Mouse (Mus musculus): ENCODE data around the gene 9130230L23Rik. TPM values are rescaled to one million over a fixed set of nuclear protein-coding genes. Genes with fewer than 3 reads are reported as not detected.

The 9130230L23Rik gene
- polyA plus RNA-seq, 1 experiment: not detected

DNA sequence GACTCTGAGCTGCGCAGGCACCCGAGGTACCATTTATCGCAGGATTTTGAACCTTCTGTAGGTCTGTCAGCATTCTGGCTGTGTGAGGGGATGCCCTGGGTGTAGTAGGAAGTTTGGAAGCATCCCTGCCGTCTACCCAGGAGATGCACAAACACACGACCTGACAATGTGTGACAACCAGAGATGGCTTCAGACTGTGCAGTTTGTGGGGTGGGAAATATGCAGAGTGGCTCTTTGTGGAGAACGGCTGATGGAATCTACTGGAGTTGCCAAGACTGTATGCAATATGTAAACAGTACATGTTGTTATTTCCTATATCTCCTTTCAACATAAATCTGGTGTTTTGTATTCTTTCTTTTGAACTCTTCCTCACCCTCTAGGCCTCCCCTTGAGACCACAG is 33.0 kb upstream of the 9130230L23Rik start:
- no peaks in the 10 kb centered on the region for H3K4me1 ChIP-seq (ENCODE audit: control insufficient read depth, insufficient read depth, low read length)
- no peak for TF ChIP-seq CTCF (IDR thresholded peaks at IDR 0.05; ENCODE audit: insufficient read depth, low read depth, low read length)
- TF ChIP-seq POLR2A (IDR thresholded peaks at IDR 0.05; ENCODE audit: insufficient read depth, low read depth, low read length): no peak
- H3K27ac ChIP-seq (ENCODE audit: insufficient read depth, low read depth, low read length): no peak overlapping the region
- no peak overlapping the region for H3K4me3 ChIP-seq (ENCODE audit: insufficient read depth, low read depth, low read length)
- 59% methylated on average over 6 of the region's 6 CpGs for WGBS

DNA sequence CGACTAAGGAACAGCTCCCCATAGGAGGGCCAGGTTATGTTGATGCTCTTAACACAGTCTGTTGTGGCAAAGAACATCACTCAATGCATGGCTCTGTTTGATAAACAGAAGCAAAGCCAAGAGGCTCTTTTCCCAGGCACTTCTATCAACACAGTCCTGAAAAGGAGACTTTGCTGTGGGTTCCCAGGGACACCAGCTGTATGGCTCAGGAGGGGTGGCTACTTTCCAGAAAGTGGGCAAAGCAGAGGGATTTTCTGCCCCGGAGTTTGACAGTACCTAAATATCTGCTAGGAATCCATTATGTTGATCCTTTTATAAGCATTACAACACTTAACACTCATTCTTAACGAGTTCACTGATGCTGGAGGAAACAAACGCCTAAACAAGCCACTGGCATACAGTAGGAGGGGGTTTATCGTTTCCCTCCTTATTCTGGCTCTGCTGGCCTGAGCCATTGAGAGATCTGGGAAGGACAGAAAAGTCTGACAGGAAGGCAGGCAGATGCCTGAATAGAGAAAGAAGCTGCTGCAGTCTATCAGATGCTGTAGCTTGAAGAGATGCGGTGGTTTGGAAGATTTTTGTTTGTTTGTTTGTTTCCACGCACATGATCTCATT is 32.5 kb upstream of the 9130230L23Rik start:
- 28% methylated on average over 7 of the region's 7 CpGs for WGBS
- no peak overlapping the region for H3K27ac ChIP-seq (ENCODE audit: insufficient read depth, low read depth, low read length)
- no peak for TF ChIP-seq POLR2A (IDR thresholded peaks at IDR 0.05; ENCODE audit: insufficient read depth, low read depth, low read length)
- no peak for TF ChIP-seq CTCF (IDR thresholded peaks at IDR 0.05; ENCODE audit: insufficient read depth, low read depth, low read length)
- H3K4me3 ChIP-seq (ENCODE audit: insufficient read depth, low read depth, low read length): no peak overlapping the region
- H3K4me1 ChIP-seq (ENCODE audit: control insufficient read depth, insufficient read depth, low read length): no peaks in the 10 kb centered on the region

DNA sequence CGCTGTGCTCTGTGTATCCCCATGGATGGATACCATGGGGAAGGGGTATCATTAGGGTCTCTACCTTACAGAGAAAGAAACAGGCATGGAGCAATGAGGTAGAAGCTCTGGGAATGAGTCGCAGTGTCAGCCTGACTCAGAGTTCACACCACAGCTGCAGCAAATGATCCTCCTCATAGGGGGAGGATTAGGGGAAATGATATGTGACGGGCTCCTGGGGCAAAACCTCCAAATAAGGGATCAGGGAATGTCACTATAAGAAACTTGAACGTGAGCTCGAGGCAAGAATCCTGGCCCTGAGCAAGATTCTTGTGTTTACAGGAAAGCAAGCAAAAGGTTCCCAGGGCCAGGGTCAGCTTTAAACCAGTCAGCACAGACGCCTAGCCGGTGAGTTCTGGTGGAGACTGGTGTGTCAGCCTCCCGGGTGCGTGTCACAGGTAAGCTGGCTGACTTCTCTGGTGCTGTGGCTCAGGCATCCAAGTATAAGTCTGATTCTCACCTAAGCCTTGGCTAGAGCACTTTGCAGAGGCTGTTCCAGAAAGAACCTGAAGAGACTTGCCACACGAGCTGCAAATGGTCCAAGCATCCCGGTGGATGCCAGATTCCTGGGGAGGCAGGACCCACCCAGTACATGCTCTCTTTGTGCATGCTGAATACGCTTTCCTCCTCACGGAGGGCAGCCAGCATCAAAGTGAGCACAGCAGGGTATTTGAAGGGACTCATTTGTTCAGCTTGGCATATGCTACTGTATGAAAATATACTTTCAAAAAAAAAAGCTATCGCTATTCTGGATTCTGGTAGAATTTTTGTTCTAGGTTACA is 30.5 kb upstream of the 9130230L23Rik start:
- H3K4me1 ChIP-seq (ENCODE audit: control insufficient read depth, insufficient read depth, low read length): no peaks in the 10 kb centered on the region
- WGBS: 57% methylated on average over 14 of the region's 14 CpGs
- H3K27ac ChIP-seq (ENCODE audit: insufficient read depth, low read depth, low read length): no peak overlapping the region
- H3K4me3 ChIP-seq (ENCODE audit: insufficient read depth, low read depth, low read length): no peak overlapping the region
- TF ChIP-seq CTCF (IDR thresholded peaks at IDR 0.05; ENCODE audit: insufficient read depth, low read depth, low read length) (no peak), POLR2A (IDR thresholded peaks at IDR 0.05; ENCODE audit: insufficient read depth, low read depth, low read length) (no peak)

DNA sequence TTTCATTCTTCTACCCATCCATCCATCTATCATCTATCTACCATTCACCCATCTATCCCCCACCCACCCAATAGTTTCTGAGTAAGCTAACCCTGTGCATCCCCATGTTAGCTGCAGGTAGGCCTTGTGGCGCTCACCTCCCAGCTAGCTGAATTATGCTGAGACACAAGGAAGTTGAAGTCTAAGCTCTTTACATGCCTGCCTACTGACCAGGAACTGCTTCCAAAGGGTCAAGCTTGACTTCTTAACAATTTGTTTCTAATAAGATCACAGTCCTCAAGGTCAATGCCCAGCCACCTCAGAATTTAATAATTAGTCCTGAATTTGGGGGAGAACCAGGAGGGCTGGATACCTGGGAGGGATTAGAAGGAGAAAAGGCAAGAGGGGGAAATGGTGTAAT is 28.7 kb upstream of the 9130230L23Rik start:
- 100% methylated on average over 1 of the region's 1 CpGs for WGBS
- no peak overlapping the region for H3K27ac ChIP-seq (ENCODE audit: insufficient read depth, low read depth, low read length)
- H3K4me1 ChIP-seq (ENCODE audit: control insufficient read depth, insufficient read depth, low read length): no peaks in the 10 kb centered on the region
- H3K4me3 ChIP-seq (ENCODE audit: insufficient read depth, low read depth, low read length): no peak overlapping the region
- TF ChIP-seq POLR2A (IDR thresholded peaks at IDR 0.05; ENCODE audit: insufficient read depth, low read depth, low read length) (no peak), CTCF (IDR thresholded peaks at IDR 0.05; ENCODE audit: insufficient read depth, low read depth, low read length) (no peak)

DNA sequence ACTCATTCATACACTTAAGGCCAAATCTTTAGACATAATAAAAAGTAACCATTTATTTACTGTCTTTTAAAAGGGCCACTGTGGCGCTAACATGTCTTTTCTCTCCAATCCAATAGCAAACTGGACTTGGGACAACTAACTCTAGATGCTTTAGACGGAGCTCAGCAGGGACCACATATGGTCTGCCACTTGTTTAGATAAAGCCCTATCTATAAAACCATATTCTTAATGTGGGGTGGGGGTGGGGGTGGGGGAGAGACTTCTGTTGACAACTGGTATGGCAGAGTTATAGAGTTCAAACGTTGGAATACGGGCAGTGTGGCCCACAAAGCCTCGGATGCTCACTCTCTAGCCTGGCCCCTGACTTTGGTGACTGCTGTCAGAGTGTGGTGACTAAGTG is 27.6 kb upstream of the 9130230L23Rik start:
- TF ChIP-seq CTCF (IDR thresholded peaks at IDR 0.05; ENCODE audit: insufficient read depth, low read depth, low read length) (no peak), POLR2A (IDR thresholded peaks at IDR 0.05; ENCODE audit: insufficient read depth, low read depth, low read length) (no peak)
- no peaks in the 10 kb centered on the region for H3K4me1 ChIP-seq (ENCODE audit: control insufficient read depth, insufficient read depth, low read length)
- H3K4me3 ChIP-seq (ENCODE audit: insufficient read depth, low read depth, low read length): no peak overlapping the region
- WGBS: 94% methylated on average over 5 of the region's 5 CpGs
- no peak overlapping the region for H3K27ac ChIP-seq (ENCODE audit: insufficient read depth, low read depth, low read length)

DNA sequence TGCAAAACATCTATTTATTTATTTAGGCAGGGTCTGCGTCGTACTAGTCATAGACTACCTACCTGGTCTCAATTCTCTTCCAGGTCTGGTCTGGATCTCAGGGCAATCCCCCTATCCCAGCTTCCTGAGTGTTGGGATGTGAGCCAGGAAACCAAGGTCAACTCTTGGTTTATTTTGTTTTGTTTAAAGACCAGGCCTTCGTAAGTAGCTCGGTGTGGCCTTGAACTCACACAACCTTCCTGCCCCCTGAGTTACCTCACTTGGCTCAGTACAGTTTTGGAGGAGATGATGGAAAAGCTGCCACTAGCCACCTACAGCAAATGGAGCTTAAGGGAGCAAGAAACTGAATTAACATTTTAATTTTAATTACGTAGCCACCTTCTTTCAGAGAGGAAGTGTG is 24.1 kb upstream of the 9130230L23Rik start:
- TF ChIP-seq POLR2A (IDR thresholded peaks at IDR 0.05; ENCODE audit: insufficient read depth, low read depth, low read length): no peak
- TF ChIP-seq CTCF (IDR thresholded peaks at IDR 0.05; ENCODE audit: insufficient read depth, low read depth, low read length): no peak
- Histone ChIP-seq H3K4me3 (ENCODE audit: insufficient read depth, low read depth, low read length) (no peak overlapping the region), H3K27ac (ENCODE audit: insufficient read depth, low read depth, low read length) (no peak overlapping the region), H3K4me1 (ENCODE audit: control insufficient read depth, insufficient read depth, low read length) (no peaks in the 10 kb centered on the region)
- 93% methylated on average over 5 of the region's 5 CpGs for WGBS

DNA sequence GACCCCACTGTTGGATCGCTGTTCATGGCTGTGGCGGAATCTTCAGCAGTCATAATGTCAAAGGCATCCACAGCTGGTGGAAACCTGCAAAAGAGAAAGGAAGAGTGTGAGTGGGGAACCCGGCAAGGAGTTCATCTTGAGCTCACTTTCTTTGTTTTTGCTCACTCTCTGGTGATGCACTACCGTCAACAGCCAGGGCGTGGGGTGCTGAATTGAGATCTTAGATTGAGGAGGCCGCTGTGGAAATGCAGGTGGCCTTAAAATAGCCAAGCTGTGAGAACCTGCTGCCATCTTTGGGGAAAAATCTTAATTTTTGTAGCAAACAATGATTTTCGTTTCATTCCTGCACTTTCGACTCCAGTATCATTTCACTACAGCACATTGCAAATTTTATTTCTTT is 23.1 kb upstream of the 9130230L23Rik start:
- Histone ChIP-seq H3K27ac (ENCODE audit: insufficient read depth, low read depth, low read length) (no peak overlapping the region), H3K4me3 (ENCODE audit: insufficient read depth, low read depth, low read length) (no peak overlapping the region), H3K4me1 (ENCODE audit: control insufficient read depth, insufficient read depth, low read length) (no peaks in the 10 kb centered on the region)
- 96% methylated on average over 8 of the region's 8 CpGs for WGBS
- TF ChIP-seq POLR2A (IDR thresholded peaks at IDR 0.05; ENCODE audit: insufficient read depth, low read depth, low read length) (no peak), CTCF (IDR thresholded peaks at IDR 0.05; ENCODE audit: insufficient read depth, low read depth, low read length) (no peak)

DNA sequence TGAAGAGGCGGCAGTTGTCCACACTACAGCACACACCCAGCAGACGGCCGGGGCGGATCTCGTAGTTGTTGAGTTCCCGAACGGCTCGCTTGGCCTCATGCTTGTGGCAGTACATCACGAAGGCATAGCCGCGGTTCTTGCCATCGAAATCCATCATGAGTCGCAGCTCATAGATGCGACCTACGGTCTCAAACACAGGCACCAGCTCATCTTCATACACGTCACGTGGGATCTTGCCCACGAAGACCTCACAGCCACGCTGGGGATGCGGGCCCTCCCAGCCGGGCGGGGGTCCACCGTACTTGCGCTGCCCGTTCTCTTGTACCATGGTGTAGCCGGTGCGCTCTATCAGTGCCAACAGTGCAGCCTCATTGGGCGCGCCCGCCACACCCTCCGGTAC is 22.7 kb upstream of the 9130230L23Rik start:
- TF ChIP-seq POLR2A (IDR thresholded peaks at IDR 0.05; ENCODE audit: insufficient read depth, low read depth, low read length): no peak
- no peak for TF ChIP-seq CTCF (IDR thresholded peaks at IDR 0.05; ENCODE audit: insufficient read depth, low read depth, low read length)

DNA sequence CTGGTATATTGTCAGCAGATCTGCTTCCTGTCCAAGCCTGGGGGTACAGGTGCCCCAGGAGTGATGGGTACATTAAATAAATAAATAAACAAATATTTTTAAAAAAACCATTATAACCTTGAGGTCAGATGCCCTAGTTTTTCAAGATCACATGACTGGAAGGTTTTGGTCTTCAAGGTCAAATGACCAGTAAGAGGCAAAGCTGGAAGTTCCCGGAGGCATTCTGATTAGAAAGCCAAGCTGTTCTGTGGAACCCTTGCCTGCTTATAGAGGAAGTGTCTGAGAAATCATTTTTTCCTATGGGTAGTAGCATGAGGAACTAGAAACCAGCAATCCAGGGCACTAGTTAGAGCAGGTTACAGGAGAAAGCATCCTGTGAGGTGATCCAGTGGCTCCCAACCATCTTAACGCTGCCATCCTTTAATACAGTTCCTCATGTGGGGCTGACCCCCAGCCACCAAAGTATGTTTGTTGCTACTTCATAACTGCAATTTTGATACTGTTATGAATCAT is 11.4 kb upstream of the 9130230L23Rik start:
- TF ChIP-seq POLR2A (IDR thresholded peaks at IDR 0.05; ENCODE audit: insufficient read depth, low read depth, low read length): no peak
- TF ChIP-seq CTCF (IDR thresholded peaks at IDR 0.05; ENCODE audit: insufficient read depth, low read depth, low read length): no peak
- no peak overlapping the region for H3K4me3 ChIP-seq (ENCODE audit: insufficient read depth, low read depth, low read length)
- H3K4me1 ChIP-seq (ENCODE audit: control insufficient read depth, insufficient read depth, low read length): no peaks in the 10 kb centered on the region
- WGBS: 95% methylated on average over 2 of the region's 2 CpGs
- H3K27ac ChIP-seq (ENCODE audit: insufficient read depth, low read depth, low read length): no peak overlapping the region

More for the DNA sequence above, 22.7 kb upstream of the 9130230L23Rik start:
- Histone ChIP-seq H3K4me3 (ENCODE audit: insufficient read depth, low read depth, low read length) (no peak overlapping the region), H3K27ac (ENCODE audit: insufficient read depth, low read depth, low read length) (no peak overlapping the region), H3K4me1 (ENCODE audit: control insufficient read depth, insufficient read depth, low read length) (no peaks in the 10 kb centered on the region)
- WGBS: 97% methylated on average over 31 of the region's 31 CpGs
